Mouse (Mus musculus) granulocyte monocyte progenitor cell, adult 5-6 weeks (primary cell): Measurements from ENCODE around the gene Arid4a. TPM values are rescaled to one million over a fixed set of nuclear protein-coding genes. Genes with fewer than 3 reads are reported as not detected.
"Not testable (repeated sequence)": the region's sequence is repeated elsewhere in the genome, so short reads cannot be mapped to it uniquely, and the experiment has no call there.

Source experiments
- ATAC-seq: replicated peaks from 2 replicates; pipeline ENCODE4 v1.8.0; 2016; ENCODE audit warnings: mild to moderate bottlenecking, moderate TSS enrichment, inconsistent platforms; ENCODE audit not compliant: poor library complexity, severe bottlenecking
- total RNA-seq, 2 experiments: library from RNA; stranded (forward) in 1 of 2; stranded (reverse) in 1 of 2; fragments of 200-712, 200-1000 nt in 1 of 2; fragments of >200 nt in 1 of 2; fragmentation: Nextera tagmentation in 1 of 2; gene quantifications; 2 replicates each; pipeline ENCODE4 v1.2.3; 2014 to 2017

Arid4a gene
- total RNA-seq, 2 experiments from 2014 or later, result 26.9 to 46.0 TPM

- peak; percentile 46 for ATAC-seq
Observed at GRCm38 (mm10) chr12:71014845-71015362, 886 bp upstream of the Arid4a start.

- ATAC-seq, result no peak
Observed at GRCm38 (mm10) chr12:71016211-71016502, 367 bp downstream of the Arid4a start.

GRCm38 (mm10) chr12:71016503-71017241, 882 bp downstream of the Arid4a start:
- ATAC-seq, result peak; percentile 10

- no peak for ATAC-seq
Observed at GRCm38 (mm10) chr12:71017242-71017571, 1.4 kb downstream of the Arid4a start.

- ATAC-seq, result no peak
Observed at GRCm38 (mm10) chr12:71017827-71018226, 2.0 kb downstream of the Arid4a start.

GRCm38 (mm10) chr12:71019211-71019610, 3.4 kb downstream of the Arid4a start:
- ATAC-seq, result no peak

- ATAC-seq, result no peak
Observed at GRCm38 (mm10) chr12:71024411-71024810, 8.6 kb downstream of the Arid4a start.

- ATAC-seq, result not testable (repeated sequence)
Observed at GRCm38 (mm10) chr12:71028265-71028664, 12.5 kb downstream of the Arid4a start.

- ATAC-seq, result no peak
Observed at GRCm38 (mm10) chr12:71030260-71030659, 14.5 kb downstream of the Arid4a start.

- ATAC-seq, result no peak
Observed at GRCm38 (mm10) chr12:71030722-71031121, 14.9 kb downstream of the Arid4a start.

- no peak for ATAC-seq
Observed at GRCm38 (mm10) chr12:71035826-71036225, 20.0 kb downstream of the Arid4a start.

- peak; percentile 66 for ATAC-seq
Observed at GRCm38 (mm10) chr12:71036729-71037404, 21.1 kb downstream of the Arid4a start.

- ATAC-seq, result peak; percentile 86
Observed at GRCm38 (mm10) chr12:71040462-71040861, 24.7 kb downstream of the Arid4a start.

GRCm38 (mm10) chr12:71042451-71042850, 26.7 kb downstream of the Arid4a start:
- ATAC-seq, result no peak

GRCm38 (mm10) chr12:71043571-71043970, 27.8 kb downstream of the Arid4a start:
- ATAC-seq, result no peak

- ATAC-seq, result no peak
Observed at GRCm38 (mm10) chr12:71044488-71044887, 28.7 kb downstream of the Arid4a start.

GRCm38 (mm10) chr12:71046501-71046900, 30.7 kb downstream of the Arid4a start:
- no peak for ATAC-seq

- ATAC-seq, result no peak
Observed at GRCm38 (mm10) chr12:71047473-71048078, 31.8 kb downstream of the Arid4a start.

GRCm38 (mm10) chr12:71048117-71048516, 32.3 kb downstream of the Arid4a start:
- ATAC-seq, result peak; percentile 90

GRCm38 (mm10) chr12:71048561-71048960, 32.8 kb downstream of the Arid4a start:
- no peak for ATAC-seq

- no peak for ATAC-seq
Observed at GRCm38 (mm10) chr12:71049596-71050265, 33.9 kb downstream of the Arid4a start.
